Mouse (Mus musculus) heart, embryonic 16.5 days (tissue): ENCODE results near the gene D3Ertd254e. TPM values are rescaled to one million over a fixed set of nuclear protein-coding genes. Genes with fewer than 3 reads are reported as not detected.

Experiments
- ATAC-seq: fragments of 200-750 bp; cut with Nextera tagmentation; replicated peaks from 2 replicates; pipeline ENCODE4 v1.8.0; 2017; ENCODE audit warnings: moderate number of reproducible peaks; ENCODE audit not compliant: insufficient read depth, low FRiP score; ENCODE audit errors: extremely low read depth
- H3K27ac ChIP-seq: fragments of 300-500 bp; sonication (generic); 2 replicates; pipeline ENCODE4 v1.5.1; 2014; ENCODE audit warnings: mild to moderate bottlenecking, low read length, control low read depth, moderate library complexity
- H3K27me3 ChIP-seq: fragments of 300-500 bp; sonication (generic); 2 replicates; pipeline ENCODE4 v1.6.1; 2014; ENCODE audit warnings: low read length, mixed read lengths; ENCODE audit not compliant: control insufficient read depth, insufficient read depth
- H3K36me3 ChIP-seq: fragments of 300-500 bp; sonication (generic); 2 replicates; pipeline ENCODE4 v1.6.1; 2014; ENCODE audit not compliant: control insufficient read depth, insufficient read depth
- H3K4me1 ChIP-seq: fragments of 300-500 bp; sonication (generic); 2 replicates; pipeline ENCODE4 v1.6.1; 2014; ENCODE audit warnings: low read length, mixed read lengths; ENCODE audit not compliant: control insufficient read depth, insufficient read depth
- H3K4me2 ChIP-seq: fragments of 300-500 bp; sonication (generic); 2 replicates; pipeline ENCODE4 v1.6.1; 2014; ENCODE audit warnings: low read depth, mild to moderate bottlenecking, control low read depth, low read length
- H3K4me3 ChIP-seq: fragments of 300-500 bp; sonication (generic); 2 replicates; pipeline ENCODE4 v1.5.1; 2014; ENCODE audit warnings: mild to moderate bottlenecking, control low read depth, low read length
- H3K9ac ChIP-seq: fragments of 300-500 bp; sonication (generic); 2 replicates; pipeline ENCODE4 v1.6.1; 2014; ENCODE audit warnings: low read length, control low read depth
- H3K9me3 ChIP-seq: fragments of 300-500 bp; sonication (generic); replicated peaks from 2 replicates; pipeline ENCODE4 v1.6.1; 2016; ENCODE audit warnings: low read length; ENCODE audit not compliant: control insufficient read depth
- WGBS: fragments of 180-500 bp; shearing (Covaris S2); extraction: QIAGEN DNeasy Blood & Tissue Kit; methylation state at CpG from one replicate; pipeline ENCODE4 v1.1.7; 2014; 5-methylcytosine and 5-hydroxymethylcytosine counted together
- polyA plus RNA-seq: library from polyadenylated mRNA; unstranded; fragments of >200 nt; fragmentation: Nextera tagmentation; extraction: Ambion mirVana; gene quantifications from 2 replicates; pipeline ENCODE4 v1.2.1, GENCODE M21; 2015

Gene D3Ertd254e
- polyA plus RNA-seq, 1 experiment from 2014 or later: 5.6 TPM

- H3K4me2 ChIP-seq: no peak overlapping the region
- WGBS: 22% methylated on average over 5 of the region's 5 CpGs
- H3K4me3 ChIP-seq: no peak overlapping the region
- peaks cover 17% of the 10 kb centered on the region for H3K4me1 ChIP-seq
- H3K27me3 ChIP-seq: no peaks in the 10 kb centered on the region
- peaks cover 9% of the 10 kb centered on the region for H3K9me3 ChIP-seq
- H3K27ac ChIP-seq: no peak overlapping the region
- no peak for ATAC-seq
- H3K9ac ChIP-seq: no peak overlapping the region
- peaks cover 10% of the 10 kb centered on the region for H3K36me3 ChIP-seq
Measured at GRCm38 (mm10) chr3:36155268-36155667, 4.5 kb downstream of the D3Ertd254e start.

DNA sequence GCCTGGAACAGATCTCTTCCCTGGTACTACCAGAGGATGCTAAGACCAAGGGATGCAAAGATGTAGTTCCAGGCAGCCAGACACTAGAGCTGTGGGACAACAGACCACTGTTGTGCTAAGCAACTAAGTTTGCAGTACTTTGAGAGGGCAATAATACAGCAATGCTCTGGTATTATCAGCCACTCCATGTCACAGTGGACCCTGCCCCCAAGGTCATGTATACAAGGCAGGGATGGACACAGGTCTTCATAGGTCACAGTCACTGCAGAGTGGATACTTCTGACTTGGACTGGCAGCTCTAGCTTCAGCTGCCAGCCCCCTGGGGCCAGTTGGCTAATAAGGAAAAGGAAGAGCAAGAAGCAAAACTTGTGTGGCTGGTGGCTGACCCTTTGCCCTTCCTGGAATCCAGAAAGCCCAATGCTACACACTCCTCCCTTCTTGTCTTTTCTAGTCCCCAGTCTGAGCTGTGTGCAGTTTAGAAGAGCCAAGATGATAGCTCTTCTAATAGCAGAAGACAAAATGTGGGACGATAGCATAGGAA is 19.9 kb downstream of the D3Ertd254e start:
- no peak overlapping the region for H3K27ac ChIP-seq
- 74% methylated on average over 1 of the region's 1 CpGs for WGBS
- peaks cover 3% of the 10 kb centered on the region for H3K9me3 ChIP-seq
- no peaks in the 10 kb centered on the region for H3K4me1 ChIP-seq
- peaks cover 21% of the 10 kb centered on the region for H3K36me3 ChIP-seq
- no peak for ATAC-seq
- H3K4me3 ChIP-seq: no peak overlapping the region
- no peaks in the 10 kb centered on the region for H3K27me3 ChIP-seq
- H3K4me2 ChIP-seq: no peak overlapping the region
- H3K9ac ChIP-seq: no peak overlapping the region

GRCm38 (mm10) chr3:36171348-36171747 is 20.5 kb downstream of the D3Ertd254e start:
- 81% methylated on average over 1 of the region's 1 CpGs for WGBS

DNA sequence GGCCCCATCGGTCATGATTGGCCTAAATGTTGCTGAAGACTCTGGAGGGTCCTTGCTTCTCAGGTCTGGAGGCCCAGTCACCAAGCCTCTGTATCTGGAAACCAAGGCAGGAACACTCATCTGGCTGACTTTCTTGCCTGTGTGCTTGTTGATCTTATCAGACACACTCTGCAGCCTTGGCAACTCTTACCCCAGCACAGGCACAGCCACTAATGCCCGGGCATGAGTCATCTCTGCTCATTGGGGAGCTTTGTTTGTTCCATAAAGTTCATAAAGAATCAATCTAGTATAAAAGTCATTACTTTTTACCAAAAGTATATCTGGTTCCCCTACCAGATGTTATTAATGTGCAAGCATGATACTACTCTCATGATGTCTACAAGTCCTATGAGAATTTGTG is 22.9 kb downstream of the D3Ertd254e start:
- Histone ChIP-seq H3K4me2 (no peak overlapping the region), H3K4me1 (no peaks in the 10 kb centered on the region), H3K9ac (no peak overlapping the region), H3K27ac (no peak overlapping the region), H3K9me3 (no peaks in the 10 kb centered on the region), H3K36me3 (no peaks in the 10 kb centered on the region), H3K27me3 (no peaks in the 10 kb centered on the region), H3K4me3 (no peak overlapping the region)
- 72% methylated on average over 2 of the region's 2 CpGs for WGBS
- no peak for ATAC-seq

More at GRCm38 (mm10) chr3:36171348-36171747, 20.5 kb downstream of the D3Ertd254e start:
- Histone ChIP-seq H3K4me1 (no peaks in the 10 kb centered on the region), H3K9me3 (no peaks in the 10 kb centered on the region), H3K27me3 (no peaks in the 10 kb centered on the region), H3K27ac (no peak overlapping the region), H3K36me3 (peaks cover 15% of the 10 kb centered on the region), H3K4me2 (no peak overlapping the region), H3K9ac (no peak overlapping the region), H3K4me3 (no peak overlapping the region)
- no peak for ATAC-seq

GRCm38 (mm10) chr3:36181519-36181918 is 30.7 kb downstream of the D3Ertd254e start:
- ATAC-seq: no peak
- H3K9ac ChIP-seq: no peak overlapping the region
- 12% methylated on average over 4 of the region's 4 CpGs for WGBS
- H3K27ac ChIP-seq: no peak overlapping the region
- no peak overlapping the region for H3K4me3 ChIP-seq
- H3K4me2 ChIP-seq: no peak overlapping the region
- H3K27me3 ChIP-seq: no peaks in the 10 kb centered on the region
- no peaks in the 10 kb centered on the region for H3K36me3 ChIP-seq
- H3K4me1 ChIP-seq: no peaks in the 10 kb centered on the region
- H3K9me3 ChIP-seq: no peaks in the 10 kb centered on the region

GRCm38 (mm10) chr3:36186510-36186909 is 35.7 kb downstream of the D3Ertd254e start:
- Histone ChIP-seq H3K27me3 (no peaks in the 10 kb centered on the region), H3K4me1 (0 out of 2 replicates have a peak, but pooled peaks cover 4% of the 10 kb centered on the region), H3K4me3 (no peak overlapping the region), H3K4me2 (0 out of 2 replicates have a peak overlapping the region, but pooled peaks have one; percentile 0), H3K9me3 (no peaks in the 10 kb centered on the region), H3K27ac (no peak overlapping the region), H3K9ac (no peak overlapping the region), H3K36me3 (no peaks in the 10 kb centered on the region)
- 54% methylated on average over 4 of the region's 4 CpGs for WGBS
- peak; percentile 37; the same call in 1 of the 2 replicates for ATAC-seq

DNA sequence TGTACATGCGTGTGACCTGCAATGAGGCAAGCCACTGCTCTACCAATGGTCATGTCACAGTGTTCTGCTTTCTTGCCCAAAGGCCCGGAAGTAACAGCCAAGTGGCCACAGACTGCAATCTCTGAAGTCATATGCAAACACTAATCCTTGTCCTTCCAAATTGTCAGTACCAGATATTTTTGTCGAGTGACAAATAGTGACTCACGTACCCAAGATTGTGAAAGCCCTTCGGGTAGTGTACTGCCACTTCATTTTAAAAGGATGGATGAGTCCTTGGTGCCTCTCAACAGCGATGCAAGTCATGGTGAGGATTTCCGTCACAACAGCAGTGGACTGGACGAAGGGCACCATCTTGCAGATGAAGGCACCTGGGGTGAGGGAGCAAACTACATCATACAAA is 38.4 kb downstream of the D3Ertd254e start:
- no peak for ATAC-seq
- Histone ChIP-seq H3K9me3 (no peaks in the 10 kb centered on the region), H3K9ac (no peak overlapping the region), H3K36me3 (no peaks in the 10 kb centered on the region), H3K27me3 (no peaks in the 10 kb centered on the region), H3K4me3 (no peak overlapping the region), H3K27ac (no peak overlapping the region), H3K4me2 (no peak overlapping the region), H3K4me1 (0 out of 2 replicates have a peak, but pooled peaks cover 4% of the 10 kb centered on the region)
- WGBS: 80% methylated on average over 8 of the region's 8 CpGs

- H3K4me3 ChIP-seq: no peak overlapping the region
- H3K4me2 ChIP-seq: no peak overlapping the region
- H3K36me3 ChIP-seq: no peaks in the 10 kb centered on the region
- no peak overlapping the region for H3K27ac ChIP-seq
- 61% methylated on average over 5 of the region's 5 CpGs for WGBS
- no peak for ATAC-seq
- no peaks in the 10 kb centered on the region for H3K9me3 ChIP-seq
- H3K27me3 ChIP-seq: no peaks in the 10 kb centered on the region
- H3K4me1 ChIP-seq: no peaks in the 10 kb centered on the region
- H3K9ac ChIP-seq: no peak overlapping the region
Measured at GRCm38 (mm10) chr3:36201098-36201497, 50.3 kb downstream of the D3Ertd254e start.

DNA sequence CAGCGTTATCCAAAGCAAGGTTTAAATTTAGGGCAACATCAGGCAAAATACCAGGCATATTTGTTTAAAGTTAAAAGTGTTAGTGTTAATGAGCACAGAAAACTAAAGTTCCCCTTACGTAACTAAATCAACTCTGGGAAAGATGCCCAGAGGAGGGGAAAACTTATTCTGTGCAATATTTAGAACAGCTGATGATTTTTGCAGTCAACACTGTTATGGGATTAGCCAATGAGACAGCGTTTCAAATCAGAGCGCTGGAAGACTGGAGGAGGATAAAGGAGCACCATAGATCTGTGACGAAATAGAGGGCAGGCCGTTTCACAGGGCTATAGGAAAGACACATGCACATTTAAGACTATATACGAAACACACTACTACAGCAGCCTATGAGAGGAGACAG is 52.1 kb downstream of the D3Ertd254e start:
- no peaks in the 10 kb centered on the region for H3K36me3 ChIP-seq
- WGBS: 51% methylated on average over 7 of the region's 7 CpGs
- no peaks in the 10 kb centered on the region for H3K27me3 ChIP-seq
- no peaks in the 10 kb centered on the region for H3K4me1 ChIP-seq
- H3K4me3 ChIP-seq: no peak overlapping the region
- H3K4me2 ChIP-seq: no peak overlapping the region
- no peak overlapping the region for H3K9ac ChIP-seq
- ATAC-seq: peak; percentile 60; the same call in 1 of the 2 replicates
- H3K27ac ChIP-seq: no peak overlapping the region
- H3K9me3 ChIP-seq: no peaks in the 10 kb centered on the region
